Mouse (Mus musculus): ENCODE data around the gene Irf2bp1.

Gene Irf2bp1

GRCm38 (mm10) chr7:19003902-19004630 is at the start of gene Irf2bp1:
TSS of gene Irf2bp1 (plus strand) at chr7:19004044.
- peak; percentile 89 for DNase-seq (ENCODE audit: low spot score)

- peak; percentile 42 for DNase-seq (ENCODE audit: low spot score)
These were observed 46.1 kb upstream of the Irf2bp1 start for GRCm38 (mm10) chr7:18957569-18958383.

DNA sequence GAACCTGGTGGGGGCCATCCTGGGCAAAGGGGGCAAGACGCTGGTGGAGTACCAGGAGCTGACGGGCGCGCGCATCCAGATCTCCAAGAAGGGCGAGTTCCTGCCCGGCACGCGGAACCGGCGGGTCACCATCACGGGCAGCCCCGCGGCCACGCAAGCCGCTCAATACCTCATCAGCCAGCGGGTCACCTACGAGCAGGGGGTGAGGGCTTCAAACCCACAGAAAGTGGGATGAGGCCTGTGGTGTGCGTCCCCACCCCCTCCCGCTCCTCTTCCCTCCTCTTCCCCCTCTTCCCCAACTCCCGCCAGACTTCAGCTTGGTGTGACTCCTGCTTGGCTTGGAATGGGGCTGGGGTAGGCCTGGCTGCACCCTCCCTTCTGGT is 45.5 kb upstream of the Irf2bp1 start:
- DNase-seq (ENCODE audit: low spot score), result no peak

- DNase-seq (ENCODE audit: low spot score), result no peak
These were observed 44.4 kb upstream of the Irf2bp1 start for GRCm38 (mm10) chr7:18959446-18959845.

- DNase-seq (ENCODE audit: low spot score), result no peak
These were observed 41.6 kb upstream of the Irf2bp1 start for GRCm38 (mm10) chr7:18962171-18962792.

DNA sequence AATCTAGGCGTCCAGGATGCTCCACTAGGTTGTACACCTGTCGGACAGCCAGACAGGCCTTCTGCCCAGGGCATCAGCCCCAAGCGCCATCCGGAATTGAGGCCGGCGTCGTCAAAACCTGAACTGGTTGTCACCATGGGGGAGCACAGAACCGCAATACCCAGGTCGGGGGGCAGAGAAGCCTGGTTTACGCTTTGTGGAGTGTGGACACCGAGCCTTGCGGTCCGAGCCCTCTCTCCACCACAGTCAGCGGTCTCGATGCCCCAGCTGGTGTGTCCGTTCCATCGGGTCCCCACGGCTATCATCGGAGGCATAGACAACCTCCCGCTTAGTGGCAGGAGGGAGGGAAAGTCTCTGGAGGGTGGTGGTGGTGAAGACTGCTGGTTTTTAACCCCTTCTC is 41.0 kb upstream of the Irf2bp1 start:
- no peak for DNase-seq (ENCODE audit: low spot score)

DNA sequence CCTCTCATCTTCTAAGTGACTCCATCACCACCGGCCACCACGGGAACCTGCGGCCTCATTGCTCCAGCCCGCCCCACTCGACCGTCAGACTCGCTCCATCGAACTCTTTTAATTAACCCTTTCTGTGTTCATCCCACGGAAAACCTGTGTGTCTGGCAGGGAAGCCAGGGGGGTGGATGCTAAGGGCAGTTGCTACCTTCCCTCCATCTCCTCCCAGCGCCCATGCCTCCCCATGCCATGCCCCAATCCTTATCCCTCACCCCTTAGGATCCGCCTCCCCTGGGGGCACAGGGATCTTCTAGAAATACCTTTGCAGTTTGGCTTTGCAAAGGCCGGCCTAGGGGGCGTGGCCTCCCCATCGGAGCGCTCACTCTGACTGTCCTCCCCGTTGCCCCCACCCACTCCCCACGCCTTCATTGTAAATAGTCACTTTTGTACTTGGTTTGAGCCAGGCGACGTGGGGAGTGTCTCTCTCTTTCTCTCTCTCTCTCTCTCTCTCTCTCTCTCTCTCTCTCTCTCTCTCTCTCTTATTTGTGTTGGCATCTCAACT is 40.5 kb upstream of the Irf2bp1 start:
- no peak for DNase-seq (ENCODE audit: low spot score)

DNA sequence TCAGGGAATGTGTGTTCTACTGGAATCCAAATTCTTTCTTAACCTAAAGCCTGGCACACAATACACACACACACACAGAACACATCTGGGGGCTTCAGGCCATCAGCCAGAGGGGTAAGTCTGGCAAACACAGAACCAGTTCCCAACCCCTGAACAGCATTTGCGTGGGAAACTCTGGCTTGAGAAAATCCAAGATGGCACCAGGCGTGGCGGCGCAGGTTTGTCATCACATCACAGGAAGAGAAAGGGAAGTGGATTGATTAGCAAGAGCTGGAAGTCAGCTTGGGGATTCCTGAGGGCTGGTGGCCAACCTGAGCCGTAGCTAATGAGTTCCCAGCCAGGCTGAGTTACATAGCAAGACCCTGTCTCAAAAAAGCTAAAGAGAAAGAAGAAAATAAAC is 38.5 kb upstream of the Irf2bp1 start:
- no peak for DNase-seq (ENCODE audit: low spot score)

DNA sequence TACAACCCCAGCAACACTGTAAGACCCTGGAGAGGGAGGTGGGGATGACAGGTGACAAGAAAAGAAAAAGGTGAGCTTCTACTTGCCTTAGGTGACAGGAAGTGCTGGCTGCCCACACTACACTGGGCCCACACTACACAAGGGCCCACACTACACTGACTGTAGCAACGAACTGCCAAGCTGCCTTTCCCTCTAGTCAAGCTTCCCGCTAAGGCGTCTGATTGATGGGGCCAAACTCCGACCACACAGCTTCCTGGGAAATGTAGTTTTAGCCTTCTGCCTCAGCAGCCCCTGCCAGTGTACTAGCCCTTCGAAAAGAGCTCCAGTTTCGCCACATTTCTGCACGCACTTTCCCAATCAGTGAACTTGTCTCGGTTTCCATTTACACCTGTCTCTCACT is 36.2 kb upstream of the Irf2bp1 start:
- no peak for DNase-seq (ENCODE audit: low spot score)

GRCm38 (mm10) chr7:18970956-18971355 is 32.9 kb upstream of the Irf2bp1 start:
- no peak for DNase-seq (ENCODE audit: low spot score)

DNA sequence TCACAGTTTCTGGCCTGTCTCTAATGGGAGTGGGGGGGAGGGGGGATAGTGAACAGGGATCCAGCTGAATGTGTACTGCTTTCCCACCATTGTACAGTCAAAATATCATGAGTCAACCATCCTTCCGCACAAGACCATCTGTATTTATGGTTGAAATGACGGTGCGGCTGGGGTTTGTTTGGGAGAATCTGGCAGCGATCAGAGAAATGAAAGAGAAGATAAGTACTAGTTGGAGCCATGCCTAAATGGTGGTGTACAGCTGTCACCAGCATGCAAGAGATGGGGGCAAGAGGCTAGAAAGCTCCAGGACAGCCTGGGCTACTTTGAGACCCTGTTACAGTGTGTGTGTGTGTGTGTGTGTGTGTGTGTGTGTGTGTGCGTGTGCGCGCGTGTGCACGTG is 25.5 kb upstream of the Irf2bp1 start:
- no peak for DNase-seq (ENCODE audit: low spot score)

GRCm38 (mm10) chr7:18986503-18986902 is 17.3 kb upstream of the Irf2bp1 start:
- DNase-seq (ENCODE audit: low spot score), result no peak

- DNase-seq (ENCODE audit: low spot score), result no peak
These were observed 16.7 kb upstream of the Irf2bp1 start, which contains the start of gene Nanos2 for GRCm38 (mm10) chr7:18987100-18987499. TSS of gene Nanos2 (plus strand) at chr7:18987400.

GRCm38 (mm10) chr7:18987747-18988146 is 16.1 kb upstream of the Irf2bp1 start:
- no peak for DNase-seq (ENCODE audit: low spot score)

- DNase-seq (ENCODE audit: low spot score), result no peak
These were observed 15.1 kb upstream of the Irf2bp1 start for GRCm38 (mm10) chr7:18988780-18989179.

- no peak for DNase-seq (ENCODE audit: low spot score)
These were observed 13.8 kb upstream of the Irf2bp1 start for GRCm38 (mm10) chr7:18989995-18990394.

DNA sequence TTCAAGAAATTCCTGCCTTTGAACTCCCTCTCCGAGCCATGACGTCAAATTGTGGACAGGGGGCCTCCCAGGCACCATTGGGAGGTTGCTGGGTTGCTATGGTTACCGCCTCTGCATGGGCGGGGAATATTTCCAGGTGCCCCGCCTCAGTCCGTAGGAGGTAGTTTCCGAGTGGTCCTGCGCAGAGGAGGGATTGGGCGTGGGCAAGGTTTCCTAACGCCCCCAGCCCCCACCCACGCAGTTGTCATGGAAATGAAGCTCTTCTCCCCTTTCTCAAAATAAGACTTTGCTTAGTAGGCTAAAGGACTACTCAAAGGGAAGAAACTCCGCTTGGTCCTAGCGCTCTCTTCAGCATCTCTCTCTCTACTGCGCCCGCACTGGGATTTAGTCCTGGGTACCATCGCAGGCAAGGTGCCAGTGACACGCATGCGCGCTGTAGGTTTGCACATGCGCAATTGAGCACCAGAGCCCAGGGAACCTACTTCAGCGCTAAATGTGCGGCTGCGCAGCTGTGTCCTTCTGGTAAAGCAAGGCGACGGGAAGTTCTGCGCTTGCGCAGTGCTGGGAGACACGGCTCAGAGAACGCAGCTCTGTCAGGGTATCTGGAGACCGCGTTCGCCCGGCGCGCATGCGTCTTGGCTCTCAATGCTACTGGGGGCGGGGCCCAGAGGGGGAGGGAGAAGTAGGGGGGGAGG is 13.1 kb upstream of the Irf2bp1 start, which contains the start of gene Mypop:
TSS of gene Mypop (plus strand) at position 645 of the 695 bp plus-strand sequence.
- DNase-seq (ENCODE audit: low spot score), result peak; percentile 100

DNA sequence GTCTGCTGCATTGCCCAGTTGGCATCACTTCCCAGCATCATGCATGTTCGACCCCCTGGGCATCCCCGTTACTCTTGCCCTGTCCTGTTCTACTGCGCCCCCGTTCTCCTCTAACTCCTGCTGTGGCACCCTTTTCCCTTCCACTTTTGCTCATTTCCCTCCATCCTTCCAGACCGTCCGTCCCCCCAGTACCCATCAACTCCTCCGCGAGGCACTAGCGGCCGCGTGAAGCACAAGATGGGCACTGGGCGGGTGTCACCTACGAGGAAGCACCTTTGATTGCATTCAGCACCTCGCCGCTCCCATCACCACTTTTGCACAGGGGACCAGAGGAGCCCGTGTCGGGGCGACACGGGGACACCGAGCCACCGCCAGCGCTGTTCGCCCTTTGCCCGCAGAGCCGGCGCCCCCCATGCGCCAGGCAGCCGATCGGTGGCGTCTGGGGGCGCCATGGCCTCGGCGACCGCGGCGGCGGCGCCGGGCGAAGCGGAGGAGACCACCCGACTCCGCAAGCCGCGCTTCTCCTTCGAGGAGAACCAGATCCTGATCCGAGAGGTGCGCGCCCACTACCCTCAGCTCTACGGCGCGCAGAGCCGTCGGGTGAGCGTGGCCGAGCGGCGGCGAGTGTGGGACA is 12.1 kb upstream of the Irf2bp1 start:
- DNase-seq (ENCODE audit: low spot score), result no peak

- no peak for DNase-seq (ENCODE audit: low spot score)
These were observed 11.6 kb upstream of the Irf2bp1 start for GRCm38 (mm10) chr7:18992294-18992675.

DNA sequence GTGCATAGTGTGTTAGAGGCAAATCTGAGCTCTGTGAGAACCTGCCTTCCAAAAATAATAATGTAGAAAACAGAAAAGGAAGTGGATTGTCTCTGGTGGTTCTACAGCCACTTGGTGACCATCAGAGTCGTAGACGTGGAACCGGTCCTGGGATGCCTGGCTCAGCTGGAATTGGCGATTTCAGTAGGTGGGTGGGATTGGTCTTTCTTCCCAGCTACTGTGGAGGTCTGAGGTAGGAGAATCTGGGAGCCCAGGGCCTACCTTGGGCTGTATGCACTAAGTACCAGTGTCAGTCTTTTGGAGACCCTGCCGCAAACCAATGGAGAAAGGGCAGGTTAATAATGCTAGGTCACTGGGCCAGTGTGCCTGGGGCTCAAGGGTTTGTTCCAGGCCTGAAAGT is 10.8 kb upstream of the Irf2bp1 start:
- DNase-seq (ENCODE audit: low spot score), result no peak

DNA sequence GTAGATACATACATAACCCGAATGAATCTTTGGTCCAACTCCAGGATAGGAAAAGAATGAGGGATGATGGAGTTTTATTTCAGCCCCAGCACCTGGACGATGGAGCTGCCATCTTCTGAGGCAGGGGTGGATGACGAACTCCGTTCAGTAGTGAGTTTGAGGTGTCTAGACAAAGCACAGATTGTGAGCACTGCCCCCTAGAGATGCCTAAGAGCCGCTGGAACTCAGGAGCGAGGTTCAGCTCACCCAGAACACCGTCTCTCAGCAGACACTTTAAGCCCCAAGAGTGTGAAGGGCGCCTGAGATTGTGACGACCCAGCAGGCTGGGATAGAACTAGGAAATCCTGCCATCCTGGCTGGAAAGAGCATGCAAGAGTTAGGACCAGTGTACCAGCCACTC is 5.0 kb upstream of the Irf2bp1 start:
- no peak for DNase-seq (ENCODE audit: low spot score)
